Mouse (Mus musculus): ENCODE measurements around the gene Mtmr4.

Mtmr4 gene

DNA sequence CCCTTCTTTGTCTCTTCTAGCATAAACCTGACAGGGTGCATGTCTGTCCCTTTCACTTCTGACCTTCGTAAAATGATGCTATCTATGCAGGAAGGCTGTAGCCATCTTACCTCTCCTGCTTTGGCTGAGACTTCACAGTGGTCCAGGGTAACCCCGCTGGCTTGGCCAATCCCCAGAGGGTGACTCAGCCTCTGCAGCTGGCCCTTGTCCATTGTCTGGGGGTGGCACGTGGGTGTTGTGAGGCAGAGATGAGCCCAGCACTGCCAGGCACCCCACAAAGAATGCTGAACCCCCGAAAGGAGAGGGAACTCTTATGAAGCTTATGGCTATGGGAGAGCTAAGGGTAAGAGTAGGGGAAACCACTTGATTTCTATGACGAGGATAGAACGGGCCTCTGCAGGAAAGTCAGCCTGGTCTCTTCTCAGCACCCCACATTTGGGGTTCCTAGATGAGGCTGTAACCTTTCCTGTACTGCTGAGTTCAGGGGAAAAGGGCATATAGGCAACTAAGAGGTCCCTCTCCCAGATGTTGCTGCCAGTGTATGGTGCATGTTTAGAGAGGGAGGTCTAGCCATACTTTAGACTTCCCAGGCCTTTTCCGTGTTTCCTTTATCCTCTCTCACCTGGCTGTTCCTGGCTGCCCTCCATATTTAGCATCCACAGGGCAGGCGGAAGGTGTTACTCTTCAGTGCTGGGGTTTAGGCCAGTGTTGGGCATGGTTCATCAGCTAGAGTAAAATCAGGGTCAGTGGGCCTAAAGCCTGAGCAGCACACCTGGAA, 9.8 kb upstream of the Mtmr4 start:
- DNase-seq, result no peak

DNA sequence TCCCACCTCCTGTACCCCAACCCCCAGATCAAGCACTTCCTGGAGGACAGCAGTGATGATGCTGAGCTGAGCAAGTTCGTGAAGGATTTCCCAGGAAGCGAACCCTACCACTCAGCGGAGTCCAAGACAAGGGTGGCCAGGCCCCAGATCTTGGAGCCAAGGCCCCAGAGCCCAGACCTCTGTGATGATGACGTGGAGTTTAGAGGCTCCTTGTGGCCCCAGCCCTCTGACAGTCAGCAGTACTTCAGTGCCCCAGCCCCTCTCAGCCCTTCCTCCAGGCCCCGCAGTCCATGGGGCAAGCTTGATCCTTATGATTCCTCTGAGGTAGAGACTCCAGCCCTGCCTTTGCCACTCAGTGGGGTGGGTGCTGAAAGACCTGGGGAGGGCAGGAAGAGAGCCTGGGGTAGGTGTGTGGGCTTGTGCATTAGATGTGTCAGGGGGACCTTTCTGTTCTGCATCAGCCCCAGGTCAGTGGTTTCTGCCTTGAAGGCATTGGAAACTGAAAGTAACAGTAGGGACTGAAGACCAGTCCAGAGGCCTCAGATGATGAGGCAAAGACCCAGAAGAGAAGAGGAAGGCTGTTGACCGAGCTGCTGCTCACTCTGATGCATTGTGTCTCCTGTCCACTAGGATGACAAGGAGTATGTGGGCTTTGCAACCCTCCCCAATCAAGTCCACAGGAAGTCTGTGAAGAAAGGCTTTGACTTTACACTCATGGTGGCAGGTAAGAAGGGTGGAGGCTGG, 8.5 kb upstream of the Mtmr4 start:
- peak in 1 of 2 experiments; percentile 36 for DNase-seq

DNA sequence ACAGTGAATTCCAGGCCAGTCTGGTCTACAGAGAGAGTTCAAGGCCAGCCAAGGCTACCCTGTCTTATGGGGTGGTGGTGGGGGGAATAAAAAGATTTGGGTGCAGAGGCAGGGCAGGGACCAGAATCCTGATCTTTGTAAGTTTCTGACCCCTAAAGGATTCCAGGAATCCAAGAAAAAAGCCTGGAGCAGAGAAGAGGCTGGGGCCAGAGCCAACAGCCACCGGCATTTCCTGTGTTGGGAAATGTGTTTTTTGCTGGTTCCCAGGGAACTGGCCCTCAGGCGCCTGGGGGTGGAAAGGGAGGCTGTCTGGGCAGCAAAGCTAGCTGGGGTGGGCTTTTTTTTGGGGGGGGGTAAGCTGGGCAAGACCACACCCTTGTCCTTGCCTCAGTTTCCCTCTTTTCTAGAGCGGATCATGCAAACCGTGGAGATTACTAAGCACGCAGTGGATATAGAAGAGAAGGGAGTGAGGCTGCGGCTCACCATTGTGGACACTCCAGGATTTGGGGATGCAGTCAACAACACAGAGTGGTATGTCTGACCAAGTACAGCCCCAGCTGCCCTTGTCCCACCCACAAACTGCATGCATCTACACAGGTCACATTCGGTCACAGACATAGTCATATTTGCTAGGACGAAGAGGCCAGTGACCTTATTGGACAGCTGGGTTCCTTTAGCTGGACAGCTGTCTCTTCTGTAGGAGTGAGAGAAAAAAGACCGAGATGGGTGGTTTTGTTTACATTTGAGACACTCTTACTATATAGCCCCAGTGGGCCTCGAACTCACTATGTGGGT, 7.1 kb upstream of the Mtmr4 start:
- DNase-seq, result peak; percentile 73 to 78

DNA sequence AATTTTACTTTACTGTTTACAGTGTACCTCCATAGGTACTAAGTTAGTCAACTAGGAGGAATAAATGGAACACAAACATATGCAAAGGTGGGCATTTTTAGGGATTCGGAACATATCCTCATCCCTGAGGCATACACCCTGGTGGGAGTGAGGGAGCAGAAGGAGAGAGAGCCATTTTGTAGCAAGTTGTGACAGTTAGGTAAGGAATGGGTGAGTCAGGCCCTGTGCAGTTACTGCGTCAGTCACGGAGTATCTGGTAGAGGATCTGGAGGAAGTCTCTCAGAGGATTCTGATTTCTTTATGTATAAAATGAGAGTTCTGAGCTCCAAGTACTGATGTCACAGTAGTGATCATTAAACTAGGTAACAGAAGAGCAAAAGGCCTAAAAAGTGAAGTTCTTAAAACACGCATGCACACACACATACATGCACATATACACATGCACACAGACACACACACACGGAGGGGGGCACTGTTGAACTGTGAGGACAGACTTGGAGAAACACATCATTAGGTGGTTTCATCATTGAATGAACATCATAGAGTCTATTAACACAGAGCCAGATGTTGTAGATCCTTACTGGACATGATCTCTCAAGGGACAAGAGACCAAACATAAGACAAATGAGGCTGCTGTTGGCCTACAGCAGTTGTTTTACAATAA, 4.6 kb upstream of the Mtmr4 start:
- no peak for DNase-seq

DNA sequence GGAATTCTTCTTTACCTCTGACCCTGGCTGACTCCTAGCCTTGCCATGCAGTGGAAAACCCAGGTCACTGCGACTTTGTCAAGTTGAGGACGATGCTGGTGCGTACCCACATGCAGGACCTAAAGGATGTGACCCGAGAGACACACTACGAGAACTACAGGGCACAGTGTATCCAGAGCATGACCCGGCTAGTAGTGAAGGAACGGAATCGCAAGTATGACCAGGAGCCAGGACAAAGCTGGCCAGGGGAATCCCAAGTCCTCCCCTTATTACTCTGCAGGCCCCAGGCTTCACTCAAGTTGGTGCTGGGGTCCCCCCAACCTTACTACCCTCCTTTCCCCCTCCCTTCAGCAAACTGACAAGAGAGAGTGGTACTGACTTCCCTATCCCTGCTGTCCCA, 2.4 kb upstream of the Mtmr4 start:
- DNase-seq, result peak in 1 of 2 experiments; percentile 40

DNA sequence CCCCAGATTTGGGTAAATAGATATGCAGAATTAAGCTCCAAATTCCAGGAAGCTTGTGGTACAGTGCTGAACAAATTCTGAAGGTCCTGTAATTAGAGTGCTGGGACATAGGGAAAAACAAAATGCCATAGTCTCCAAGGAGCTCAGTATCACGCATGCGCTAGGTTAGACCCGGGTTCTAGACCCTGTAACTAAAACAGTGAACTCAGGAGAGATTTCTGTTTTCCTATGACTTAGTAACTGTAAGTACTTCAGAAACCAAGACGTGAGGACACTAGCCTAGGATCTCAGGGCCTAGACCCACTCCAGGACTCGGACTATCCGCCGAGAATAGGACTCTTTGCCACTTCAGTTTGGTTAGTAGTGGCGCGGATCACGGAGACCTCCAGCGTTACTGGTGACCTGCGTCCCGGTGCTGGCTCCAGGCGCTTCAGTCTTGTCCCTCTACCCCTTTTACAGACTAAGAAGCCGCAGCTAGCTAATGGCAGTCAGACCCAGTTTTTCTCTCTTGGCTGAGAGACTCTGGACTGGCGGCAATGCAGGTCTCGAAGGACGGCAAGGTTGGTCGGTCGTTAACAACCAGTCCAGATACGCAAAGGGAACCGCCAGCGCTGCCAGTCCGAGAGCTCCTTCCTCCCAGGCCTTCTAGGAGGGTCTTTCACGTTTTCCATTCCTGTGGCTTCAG, 979 bp upstream of the Mtmr4 start:
- DNase-seq, result peak; percentile 42 to 60

DNA sequence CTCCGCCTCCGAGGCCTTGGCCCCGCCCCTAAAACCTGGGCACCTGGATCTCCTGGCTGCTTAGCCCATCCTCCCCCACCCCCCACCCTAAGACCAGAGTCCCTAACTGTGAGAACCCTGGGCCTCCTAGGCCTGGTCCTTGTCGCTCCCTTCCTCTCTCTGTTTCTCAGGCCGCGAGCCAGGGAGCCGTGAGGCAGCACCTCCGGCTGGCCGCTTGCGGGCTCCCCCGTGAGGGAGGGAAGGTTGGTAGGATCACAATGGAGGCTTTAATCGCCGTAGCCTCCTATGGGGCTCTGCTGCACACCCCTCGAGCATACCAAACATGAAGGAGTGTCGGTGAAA, 363 bp downstream of the Mtmr4 start:
- no peak for DNase-seq

DNA sequence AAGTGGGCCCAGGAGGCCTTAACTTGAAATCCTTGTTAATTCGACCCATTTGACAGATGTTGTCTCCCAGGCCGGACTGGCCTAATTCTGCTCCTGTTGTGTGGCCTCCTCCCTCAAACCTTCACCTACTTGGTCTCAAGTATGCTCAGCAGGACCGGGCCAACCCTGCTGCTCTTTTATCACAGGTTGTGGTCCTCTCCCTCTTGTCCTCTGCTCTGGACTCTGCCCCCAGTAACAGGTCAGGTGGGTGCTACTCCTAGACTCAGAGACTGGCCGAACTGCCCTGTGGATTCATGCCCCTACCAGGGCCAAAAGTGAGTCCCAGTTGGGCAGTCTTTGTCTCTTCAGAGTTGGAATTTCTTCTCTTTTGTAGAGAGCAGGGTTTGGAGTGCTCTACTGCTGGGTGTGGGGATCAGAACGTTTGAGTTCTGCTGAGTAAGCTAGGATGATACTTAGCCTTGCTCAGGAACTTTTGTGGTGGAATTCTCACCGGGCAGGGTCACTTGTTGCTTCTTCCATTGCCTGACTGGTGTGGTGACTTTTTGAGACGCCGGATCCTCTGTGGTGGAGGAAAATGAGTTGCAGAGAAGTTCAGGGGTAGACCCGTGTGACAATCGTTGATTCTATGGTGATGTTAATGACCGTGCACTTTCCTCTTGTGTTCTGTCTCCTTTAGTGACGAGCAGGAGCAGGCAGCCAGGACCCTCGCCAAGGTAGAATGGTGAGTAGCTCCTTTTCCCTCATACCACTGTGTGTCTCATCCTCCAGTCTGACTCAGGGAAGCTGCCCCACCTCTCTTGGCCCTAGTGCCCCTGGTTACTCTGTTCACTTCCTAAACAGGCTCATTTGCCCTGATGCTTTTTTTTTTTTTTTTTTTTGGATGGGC, 994 bp downstream of the Mtmr4 start:
- peak; percentile 73 to 91 for DNase-seq

DNA sequence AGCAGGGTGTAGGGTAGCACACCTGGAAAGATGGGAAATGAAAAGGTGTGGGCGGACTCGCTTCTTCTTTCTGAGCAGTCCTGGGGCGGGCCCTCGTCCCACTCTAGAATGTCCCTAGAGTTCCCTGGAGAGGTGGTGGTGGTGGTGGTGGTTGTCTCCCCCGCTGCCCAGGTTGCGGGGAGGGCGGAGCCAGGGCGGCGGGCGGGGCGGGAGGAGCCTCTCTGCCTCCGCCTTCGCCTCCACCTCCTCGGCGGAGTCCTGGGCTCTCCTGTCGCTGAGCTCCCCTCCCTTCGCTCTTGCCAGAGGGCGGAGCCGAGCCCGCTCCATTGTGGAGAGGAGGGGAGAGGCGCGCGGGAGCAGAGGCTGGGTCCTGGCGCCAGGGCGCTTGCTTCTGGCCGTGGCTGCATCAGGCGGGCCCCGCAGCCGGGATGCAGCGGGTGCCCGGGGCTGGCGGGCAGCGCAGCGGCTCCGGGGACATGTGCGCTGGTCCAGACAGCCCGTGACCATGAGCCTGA, 3.4 kb downstream of the Mtmr4 start:
- DNase-seq, result peak; percentile 88 to 96

DNA sequence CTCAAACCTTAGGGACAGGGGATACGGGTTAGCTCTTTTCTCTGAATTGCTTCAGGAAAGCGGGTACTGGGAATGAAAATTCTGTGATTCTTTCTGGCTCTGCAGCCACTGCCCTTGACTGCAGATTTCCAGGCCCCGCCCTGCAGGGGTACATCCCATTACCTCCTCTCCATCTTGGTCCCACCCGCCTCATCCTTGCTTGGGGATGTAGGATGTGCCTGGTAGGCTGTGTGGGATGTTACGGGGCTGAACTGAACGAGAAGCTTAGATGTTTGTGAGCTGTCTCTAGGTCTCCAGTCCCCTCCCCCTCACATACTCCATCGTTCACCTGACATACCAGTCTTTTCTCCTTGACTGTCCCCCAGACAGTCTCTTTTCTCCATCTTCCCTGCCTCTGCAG, 4.0 kb downstream of the Mtmr4 start:
- DNase-seq, result no peak

DNA sequence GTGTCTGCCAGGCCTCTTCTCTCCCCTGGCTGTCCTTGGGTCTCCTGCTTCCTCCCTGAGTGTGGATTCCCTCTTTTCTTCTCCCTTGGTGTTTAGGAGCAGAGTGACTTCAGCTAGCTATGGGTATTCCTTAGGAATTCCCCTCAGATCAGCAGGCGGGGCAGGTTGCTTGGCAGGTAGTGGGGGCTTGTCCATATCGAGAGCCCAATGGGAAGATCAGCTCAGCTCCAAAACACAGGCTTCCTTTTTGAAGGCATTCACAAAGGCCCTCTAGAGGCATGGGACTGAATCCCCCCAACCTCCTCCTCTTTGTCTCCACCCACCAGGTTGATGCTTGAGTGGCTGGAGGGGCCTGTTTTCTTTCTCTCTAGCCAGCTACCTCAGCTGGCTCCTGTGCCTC, 4.5 kb downstream of the Mtmr4 start:
- DNase-seq, result no peak

DNA sequence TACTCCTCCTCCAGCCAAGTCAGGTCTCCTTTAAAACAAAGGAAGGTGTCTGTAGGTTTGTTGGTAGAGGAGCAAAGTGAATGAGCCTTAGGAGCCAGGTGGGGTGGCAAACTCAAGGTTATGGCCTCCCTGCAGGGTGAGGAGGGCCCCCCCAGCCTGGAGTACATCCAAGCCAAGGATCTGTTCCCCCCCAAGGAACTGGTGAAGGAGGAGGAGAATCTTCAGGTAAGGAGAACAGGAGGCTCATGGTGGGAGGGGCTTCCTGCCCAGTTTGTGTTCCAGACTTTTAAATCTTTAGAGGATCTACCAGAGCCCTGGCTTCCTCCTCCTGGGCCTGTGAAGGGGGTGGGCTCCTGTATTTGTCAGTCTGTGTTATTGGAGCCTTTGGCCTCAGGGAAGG, 5.1 kb downstream of the Mtmr4 start:
- DNase-seq, result no peak

DNA sequence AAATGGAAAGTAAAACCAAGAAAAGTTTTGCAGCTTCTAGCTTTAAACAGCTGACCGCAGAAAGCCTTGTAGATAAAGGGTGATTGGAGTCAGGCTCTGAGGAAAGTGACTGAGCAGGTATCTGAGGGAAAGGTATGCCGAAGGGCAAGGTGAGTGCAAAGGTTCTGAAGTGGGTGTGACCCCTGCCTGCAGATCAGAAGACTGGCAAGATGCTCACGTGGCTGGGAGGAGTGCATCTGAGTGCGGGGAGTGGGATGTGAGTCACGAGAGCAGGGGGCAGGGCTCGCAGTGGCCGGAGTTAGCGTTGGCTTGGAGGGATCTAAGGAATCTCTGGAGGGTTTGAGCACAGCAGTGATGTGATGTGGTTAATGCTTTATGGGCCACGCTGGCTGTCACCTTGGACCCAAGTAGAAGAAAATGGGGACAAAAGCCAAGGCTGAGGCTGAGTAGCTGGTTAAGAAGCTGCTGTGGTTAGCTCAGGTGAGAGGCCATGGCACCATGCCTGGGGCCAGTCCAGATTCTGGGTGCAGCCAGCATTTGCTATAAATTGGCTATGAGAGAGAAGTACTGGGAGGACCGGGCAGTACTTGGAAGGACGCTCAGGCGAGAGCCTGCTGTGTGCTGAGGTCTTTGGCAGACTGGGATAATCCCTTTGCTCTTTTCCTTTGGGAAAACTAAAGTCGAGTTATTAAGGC, 7.6 kb downstream of the Mtmr4 start:
- DNase-seq, result no peak

DNA sequence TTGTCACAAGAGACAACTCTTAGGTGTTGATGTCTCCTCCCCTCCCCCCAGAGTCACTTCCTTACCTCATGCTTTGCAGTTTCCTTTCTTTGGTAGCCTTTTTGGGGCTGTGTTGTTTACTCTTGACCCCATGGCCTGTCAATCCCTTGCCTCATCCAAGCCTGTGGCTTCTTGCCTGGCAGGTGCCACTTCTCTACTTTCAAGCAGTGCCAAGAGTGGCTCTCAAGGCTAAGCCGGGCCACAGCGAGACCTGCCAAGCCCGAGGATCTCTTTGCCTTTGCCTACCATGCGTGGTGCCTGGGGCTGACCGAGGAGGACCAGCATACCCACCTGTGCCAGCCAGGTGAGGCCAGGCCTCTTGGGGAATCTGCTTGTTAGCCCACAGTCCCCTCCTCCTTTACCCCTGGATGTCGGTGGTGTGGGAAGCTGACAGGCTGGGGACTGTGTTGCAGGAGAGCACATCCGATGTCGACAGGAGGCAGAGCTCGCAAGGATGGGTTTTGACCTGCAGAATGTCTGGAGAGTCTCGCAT, 8.4 kb downstream of the Mtmr4 start:
- no peak for DNase-seq

DNA sequence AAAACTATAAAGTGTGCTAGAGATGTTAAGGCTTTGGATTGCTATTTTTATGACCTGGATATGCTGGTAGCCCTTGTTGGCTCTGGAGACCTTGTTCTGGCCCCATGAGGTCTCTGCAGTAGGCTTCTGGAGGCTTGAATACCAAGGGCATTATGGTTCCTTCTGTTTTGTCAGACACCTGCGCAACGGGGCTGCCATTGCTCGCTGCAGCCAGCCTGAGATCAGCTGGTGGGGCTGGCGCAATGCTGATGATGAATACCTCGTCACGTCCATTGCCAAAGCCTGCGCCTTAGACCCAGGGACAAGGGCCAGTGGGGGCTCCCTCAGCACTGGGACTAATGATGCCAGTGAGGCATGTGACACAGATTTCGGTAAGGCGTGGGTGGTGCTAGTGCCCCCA, 10.3 kb downstream of the Mtmr4 start:
- DNase-seq, result no peak

DNA sequence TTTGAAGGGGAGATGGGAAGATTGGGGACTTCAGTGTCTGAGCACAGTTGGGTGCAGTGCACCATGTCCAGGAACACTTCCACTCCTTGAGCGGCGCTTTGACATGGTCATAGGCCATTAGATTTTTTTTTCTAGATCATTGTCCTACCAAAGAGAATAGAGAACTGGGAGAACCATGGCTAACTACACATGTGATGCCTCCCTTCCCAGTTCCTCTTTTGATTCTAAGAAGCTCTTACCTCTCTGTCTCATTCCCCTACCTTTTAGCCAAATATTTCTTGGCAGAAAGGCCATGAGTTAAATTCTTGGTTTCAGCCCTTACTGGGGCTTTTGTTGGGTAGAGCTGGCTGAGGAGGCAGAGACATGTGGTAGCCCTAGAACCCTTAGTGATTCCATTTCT, 11.6 kb downstream of the Mtmr4 start:
- DNase-seq, result no peak

DNA sequence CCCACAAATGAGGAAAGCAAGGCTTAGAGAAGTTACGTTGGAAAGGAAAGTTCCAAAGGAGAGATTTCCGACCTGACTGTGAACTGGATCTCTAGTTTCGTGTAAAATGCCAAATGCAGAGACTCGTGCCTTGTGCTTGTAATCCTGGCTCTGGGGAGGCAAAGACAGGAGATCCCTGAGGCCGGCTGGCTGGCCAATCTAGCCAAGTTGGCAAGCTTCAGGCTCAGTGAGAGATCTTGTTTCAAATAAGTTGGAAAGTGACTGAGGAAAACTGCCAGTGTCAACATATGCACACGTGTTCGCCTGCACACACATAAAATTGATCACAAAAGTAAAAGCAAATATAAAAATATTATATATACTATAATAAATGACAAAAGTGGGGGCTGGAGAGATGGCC, 17.3 kb downstream of the Mtmr4 start:
- DNase-seq, result no peak

DNA sequence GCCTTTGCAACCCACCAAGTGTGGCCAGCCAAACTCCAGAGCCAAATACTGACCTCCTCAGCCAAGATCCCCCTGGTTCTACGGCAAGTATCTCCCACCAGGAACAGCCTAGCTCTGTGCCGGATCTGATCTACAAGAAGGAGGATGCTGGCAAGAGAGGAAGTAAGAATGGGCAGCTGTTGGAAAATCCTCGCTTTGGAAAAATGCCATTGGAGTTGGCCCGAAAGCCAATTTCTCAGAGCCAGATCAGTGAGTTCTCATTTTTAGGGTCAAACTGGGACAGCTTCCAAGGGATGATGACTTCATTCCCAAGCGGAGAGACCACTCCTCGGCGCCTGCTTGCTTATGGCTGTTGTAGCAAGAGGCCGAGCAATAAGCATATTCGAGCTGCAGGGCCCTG, 19.6 kb downstream of the Mtmr4 start:
- DNase-seq, result no peak

DNA sequence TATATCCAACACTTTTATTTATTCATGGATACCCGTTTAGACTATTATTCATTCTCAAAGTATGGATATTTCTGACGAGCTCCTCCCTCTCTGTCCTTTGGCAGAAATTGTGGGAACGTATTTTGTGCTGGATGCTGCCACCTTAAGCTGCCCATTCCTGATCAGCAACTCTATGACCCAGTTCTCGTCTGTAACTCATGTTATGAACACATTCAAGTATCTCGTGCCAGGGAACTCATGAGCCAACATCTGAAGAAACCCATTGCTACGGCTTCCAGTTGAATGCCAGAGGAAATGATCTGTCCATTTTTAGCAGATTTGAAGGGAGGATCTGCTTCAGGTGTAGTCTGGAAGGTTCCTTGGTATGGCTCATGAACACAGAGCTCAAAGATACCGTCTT, 22.0 kb downstream of the Mtmr4 start:
- no peak for DNase-seq

DNA sequence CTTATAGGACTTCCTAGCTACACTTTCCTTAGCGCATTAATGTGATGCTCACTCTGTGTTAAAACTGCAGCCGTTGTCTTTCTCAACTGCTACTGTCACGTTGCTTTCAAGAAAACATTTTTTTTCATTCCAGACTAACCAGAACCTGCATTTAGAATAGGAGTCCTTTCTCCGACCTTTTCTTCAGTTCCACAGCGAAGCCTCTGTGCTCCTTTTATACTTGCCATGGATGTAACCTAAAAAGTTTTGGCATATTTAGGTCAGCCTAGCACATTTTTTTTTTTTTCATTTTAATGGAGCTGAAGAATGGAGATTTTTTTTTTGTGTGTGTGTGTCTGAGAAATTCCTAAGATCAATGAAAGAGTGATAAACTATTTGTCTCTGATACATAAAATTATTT, 23.6 kb downstream of the Mtmr4 start:
- DNase-seq, result no peak
